ENCODE assay signal across 28 mouse cellular contexts in genomic region chr10:24341214-24341589, GRCm38 (mm10).
DNase-seq lines count a peak whose midpoint lies in the region; ATAC-seq and TF ChIP-seq lines count a peak whose summit lies in the region.
"Had no signal": no experiment of that assay in that cellular context is flagged by ENCODE, and none has a peak within 500 bp of the region (broad histone marks: within the 10 kb centered on the region; RNA-seq: fewer than 3 reads in every experiment).

No protein-coding gene starts in this region.

- 78% methylated on average over 6 of the region's 6 CpGs for WGBS in hindbrain, embryonic 12.5 days
- 81% methylated on average over 6 of the region's 6 CpGs for WGBS in hindbrain, embryonic 11.5 days
- 44% methylated on average over 6 of the region's 6 CpGs for WGBS in embryonic facial prominence, embryonic 14.5 days
- WGBS in limb, embryonic 13.5 days = 64% methylated on average over 6 of the region's 6 CpGs
- 70% methylated on average over 6 of the region's 6 CpGs for WGBS in heart, embryonic 10.5 days
- WGBS in cerebellum, adult 2 months = 87% methylated on average over 6 of the region's 6 CpGs

- 0 out of 2 replicates have a peak overlapping the region, but pooled peaks have one; percentile 31 for H3K27ac ChIP-seq in hindbrain, embryonic 12.5 days
- H3K27ac ChIP-seq in hindbrain, embryonic 11.5 days (ENCODE audit: low read depth, low read length) = no peak overlapping the region
- H3K27ac ChIP-seq in embryonic facial prominence, embryonic 14.5 days (replicated peaks; ENCODE audit: low read depth, low read length) = peak overlapping the region; percentile 81
- H3K27ac ChIP-seq in limb, embryonic 13.5 days = peak overlapping the region; percentile 84
- no peak overlapping the region for H3K27ac ChIP-seq in heart, embryonic 10.5 days
- no peak overlapping the region for H3K27ac ChIP-seq in cerebellum, adult 2 months (ENCODE audit: insufficient read depth, low read length)
- H3K27ac ChIP-seq: forebrain, embryonic 12.5 days; forebrain, embryonic 15.5 days; heart, adult 2 months; hindbrain, embryonic 14.5 days; hindbrain, postnatal 0 days had no signal

- no peak for TF ChIP-seq POLR2A in cerebellum, adult 2 months (IDR thresholded peaks at IDR 0.05; ENCODE audit: borderline replicate concordance, insufficient read depth, low read length)

- no peak for ATAC-seq in hindbrain, embryonic 12.5 days (ENCODE audit: low FRiP score)
- no peak for ATAC-seq in hindbrain, embryonic 11.5 days (ENCODE audit: low FRiP score)
- peak; percentile 53; the same call in 1 of the 2 replicates for ATAC-seq in embryonic facial prominence, embryonic 14.5 days (ENCODE audit: low read depth)
- no peak; the same call in 1 of the 2 replicates for ATAC-seq in limb, embryonic 13.5 days (ENCODE audit: low FRiP score, low read depth)
- ATAC-seq: forebrain, embryonic 15.5 days; hindbrain, postnatal 0 days; inflammation-experienced regulatory T-cells, adult 6 months; intestine, embryonic 16.5 days; Patski had no signal

- H3K4me3 ChIP-seq in hindbrain, embryonic 12.5 days = no peak overlapping the region
- no peak overlapping the region for H3K4me3 ChIP-seq in hindbrain, embryonic 11.5 days (ENCODE audit: low read depth, low read length)
- H3K4me3 ChIP-seq in embryonic facial prominence, embryonic 14.5 days (ENCODE audit: low read depth, low read length) = no peak overlapping the region
- no peak overlapping the region for H3K4me3 ChIP-seq in limb, embryonic 13.5 days
- H3K4me3 ChIP-seq in heart, embryonic 10.5 days = no peak overlapping the region
- no peak overlapping the region for H3K4me3 ChIP-seq in cerebellum, adult 2 months (replicated peaks; ENCODE audit: insufficient read depth, low read depth, low read length)
- H3K4me3 ChIP-seq: erythroblast, embryonic 14.5 days; forebrain, embryonic 12.5 days; forebrain, embryonic 15.5 days; heart, adult 2 months had no signal

- no peaks in the 10 kb centered on the region for H3K9me3 ChIP-seq in hindbrain, embryonic 12.5 days (replicated peaks)
- no peaks in the 10 kb centered on the region for H3K9me3 ChIP-seq in hindbrain, embryonic 11.5 days (ENCODE audit: control insufficient read depth, low read length)
- H3K9me3 ChIP-seq in embryonic facial prominence, embryonic 14.5 days (ENCODE audit: control insufficient read depth, low read length) = no peaks in the 10 kb centered on the region
- no peaks in the 10 kb centered on the region for H3K9me3 ChIP-seq in limb, embryonic 13.5 days
- no peaks in the 10 kb centered on the region for H3K9me3 ChIP-seq in heart, embryonic 10.5 days
- H3K9me3 ChIP-seq: forebrain, embryonic 12.5 days; forebrain, embryonic 15.5 days; G1E had no signal

- no peak for DNase-seq in hindbrain, embryonic 11.5 days (ENCODE audit: low spot score)
- no peak for DNase-seq in embryonic facial prominence, embryonic 14.5 days (ENCODE audit: low spot score)
- DNase-seq in heart, embryonic 10.5 days (ENCODE audit: low spot score) = no peak
- no peak for DNase-seq in cerebellum, adult 2 months
- no peak for DNase-seq in gastrocnemius, adult 18-20 months (ENCODE audit: low spot score)
- DNase-seq: adrenal gland, postnatal 10 days; adrenal gland, postnatal 36 days; B cell, adult 2 months; cerebellum, adult 18-20 months; cerebellum, adult 9-11 months; cerebellum, postnatal 25 days; embryo, embryonic 11 days; gastrocnemius, postnatal 10 days; gastrocnemius, postnatal 36 days; heart, adult 2 months had no signal

- H3K27me3 ChIP-seq in hindbrain, embryonic 12.5 days = no peaks in the 10 kb centered on the region
- no peaks in the 10 kb centered on the region for H3K27me3 ChIP-seq in hindbrain, embryonic 11.5 days (ENCODE audit: control insufficient read depth, insufficient read depth, low read length)
- H3K27me3 ChIP-seq in embryonic facial prominence, embryonic 14.5 days (replicated peaks; ENCODE audit: control insufficient read depth, insufficient read depth, low read length) = no peaks in the 10 kb centered on the region
- no peaks in the 10 kb centered on the region for H3K27me3 ChIP-seq in limb, embryonic 13.5 days
- no peaks in the 10 kb centered on the region for H3K27me3 ChIP-seq in heart, embryonic 10.5 days (ENCODE audit: insufficient read depth, poor library complexity, severe bottlenecking)
- H3K27me3 ChIP-seq in cerebellum, adult 2 months (ENCODE audit: control insufficient read depth, insufficient read depth, low read length) = no peaks in the 10 kb centered on the region
- H3K27me3 ChIP-seq: CH12.LX; forebrain, embryonic 12.5 days; forebrain, embryonic 15.5 days; Patski had no signal

- no peak overlapping the region for H3K9ac ChIP-seq in hindbrain, embryonic 12.5 days
- H3K9ac ChIP-seq in hindbrain, embryonic 11.5 days (ENCODE audit: low read depth, low read length) = no peak overlapping the region
- H3K9ac ChIP-seq in embryonic facial prominence, embryonic 14.5 days (ENCODE audit: low read depth, low read length) = no peak overlapping the region
- no peak overlapping the region for H3K9ac ChIP-seq in limb, embryonic 13.5 days
- H3K9ac ChIP-seq: forebrain, embryonic 12.5 days; forebrain, embryonic 15.5 days; hindbrain, embryonic 14.5 days had no signal

- H3K4me1 ChIP-seq in hindbrain, embryonic 12.5 days = no peaks in the 10 kb centered on the region
- no peaks in the 10 kb centered on the region for H3K4me1 ChIP-seq in hindbrain, embryonic 11.5 days (replicated peaks; ENCODE audit: control insufficient read depth, insufficient read depth, low read length)
- peaks cover 20% of the 10 kb centered on the region for H3K4me1 ChIP-seq in embryonic facial prominence, embryonic 14.5 days (ENCODE audit: control insufficient read depth, insufficient read depth, low read length)
- peaks cover 29% of the 10 kb centered on the region for H3K4me1 ChIP-seq in limb, embryonic 13.5 days
- H3K4me1 ChIP-seq in heart, embryonic 10.5 days = 0 out of 2 replicates have a peak, but pooled peaks cover 3% of the 10 kb centered on the region
- no peaks in the 10 kb centered on the region for H3K4me1 ChIP-seq in cerebellum, adult 2 months (ENCODE audit: control insufficient read depth, insufficient read depth, low read length)
- H3K4me1 ChIP-seq: forebrain, embryonic 15.5 days had no signal

- no peak for TF ChIP-seq CTCF in cerebellum, adult 2 months (IDR thresholded peaks at IDR 0.05; ENCODE audit: borderline replicate concordance, insufficient read depth, low read depth, low read length)

- no peak overlapping the region for H3K4me2 ChIP-seq in hindbrain, embryonic 12.5 days (replicated peaks)
- H3K4me2 ChIP-seq in hindbrain, embryonic 11.5 days (replicated peaks; ENCODE audit: low read depth, low read length) = no peak overlapping the region
- no peak overlapping the region for H3K4me2 ChIP-seq in embryonic facial prominence, embryonic 14.5 days (ENCODE audit: low read depth, low read length)
- H3K4me2 ChIP-seq in limb, embryonic 13.5 days (replicated peaks) = 0 out of 2 replicates have a peak overlapping the region, but pooled peaks have one; percentile 21
- H3K4me2 ChIP-seq: forebrain, embryonic 12.5 days; forebrain, embryonic 15.5 days; heart, embryonic 11.5 days; hindbrain, embryonic 14.5 days had no signal

- no peaks in the 10 kb centered on the region for H3K36me3 ChIP-seq in hindbrain, embryonic 12.5 days
- H3K36me3 ChIP-seq in hindbrain, embryonic 11.5 days (ENCODE audit: control insufficient read depth, insufficient read depth, low read length) = no peaks in the 10 kb centered on the region
- no peaks in the 10 kb centered on the region for H3K36me3 ChIP-seq in embryonic facial prominence, embryonic 14.5 days (ENCODE audit: control insufficient read depth, insufficient read depth, low read length)
- no peaks in the 10 kb centered on the region for H3K36me3 ChIP-seq in limb, embryonic 13.5 days
- H3K36me3 ChIP-seq in heart, embryonic 10.5 days = no peaks in the 10 kb centered on the region
- H3K36me3 ChIP-seq: forebrain, embryonic 12.5 days; forebrain, embryonic 15.5 days; G1E had no signal

Comparison
In these comparisons a context has a peak if more than half of its experiments do, and no peak if none do; other contexts are left out.
1. H3K27ac ChIP-seq: peak in hindbrain, embryonic 12.5 days (single experiment), embryonic facial prominence, embryonic 14.5 days (single experiment) and limb, embryonic 13.5 days (single experiment); none in hindbrain, embryonic 11.5 days (single experiment), heart, embryonic 10.5 days (single experiment) and cerebellum, adult 2 months (single experiment).